Mouse (Mus musculus): ENCODE results near the gene Casq2. TPM values are rescaled to one million over a fixed set of nuclear protein-coding genes. Genes with fewer than 3 reads are reported as not detected.

The Casq2 gene
- polyA plus RNA-seq, 1 experiment from 2014 or later = 196 TPM

DNA sequence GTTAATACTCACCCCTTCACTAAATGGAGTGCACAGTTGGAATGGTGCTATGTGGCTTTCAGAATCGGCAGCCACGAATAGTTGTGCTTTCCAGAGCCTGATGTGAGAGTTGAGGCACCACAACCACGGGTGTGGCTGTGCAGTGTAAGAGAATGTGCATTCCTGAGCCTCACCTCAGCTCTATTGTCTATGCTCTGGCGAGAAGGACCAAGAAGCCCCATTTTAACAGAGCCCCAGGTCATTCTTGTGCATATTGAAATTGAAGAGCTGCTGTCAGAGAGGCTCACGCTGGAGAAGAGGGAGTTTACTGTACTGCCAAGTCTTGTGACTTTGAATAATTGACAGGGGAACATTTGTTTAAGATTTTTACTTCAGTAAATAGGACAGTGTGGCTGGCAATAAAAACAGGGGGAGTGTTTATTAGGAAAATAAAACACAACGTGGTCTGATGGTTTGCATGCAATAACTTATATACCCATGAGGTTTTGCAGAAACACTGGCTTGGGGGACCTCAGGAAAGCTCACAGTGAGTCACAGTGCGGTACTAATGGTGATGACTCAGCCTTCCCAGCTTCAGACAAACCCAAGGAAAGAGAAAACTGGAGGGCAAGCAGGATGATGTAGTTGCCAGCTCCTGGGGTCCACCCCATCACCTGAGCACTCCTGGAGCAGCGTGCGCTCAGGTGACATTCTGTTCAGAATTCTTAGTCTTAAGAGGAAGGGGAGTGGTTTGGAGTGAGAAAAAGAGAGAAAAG, 17.8 kb downstream of the Casq2 start:
- H3K4me1 ChIP-seq = peaks cover 14% of the 10 kb centered on the region
- no peak overlapping the region for H3K9ac ChIP-seq
- no peaks in the 10 kb centered on the region for H3K9me3 ChIP-seq
- 70% methylated on average over 9 of the region's 9 CpGs for whole genome bisulfite sequencing
- ATAC-seq (ENCODE audit: extremely low read depth, insufficient number of reproducible peaks, low FRiP score, low TSS enrichment) = no peak
- H3K36me3 ChIP-seq = no peaks in the 10 kb centered on the region
- H3K27ac ChIP-seq (replicated peaks) = no peak overlapping the region
- H3K4me2 ChIP-seq = no peak overlapping the region
- no peaks in the 10 kb centered on the region for H3K27me3 ChIP-seq (replicated peaks)
- no peak overlapping the region for H3K4me3 ChIP-seq

DNA sequence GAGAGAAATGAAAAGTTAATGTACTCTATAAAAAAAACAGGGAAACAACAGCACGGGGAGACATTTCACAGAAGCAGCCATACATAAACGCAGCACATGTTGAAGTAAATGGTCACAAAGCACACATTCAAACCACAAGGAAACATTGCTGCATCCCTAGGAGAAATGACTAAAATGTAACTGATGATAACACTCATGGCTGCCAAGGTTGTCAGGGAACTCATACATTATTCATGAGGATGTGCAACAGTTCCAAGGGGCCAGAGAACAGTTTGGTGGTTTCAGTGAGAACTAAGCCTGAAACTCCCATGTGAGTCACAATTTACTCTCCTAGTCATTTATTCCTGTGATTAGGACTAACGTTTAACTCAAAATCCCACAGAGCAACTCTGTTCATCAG, 22.0 kb downstream of the Casq2 start:
- WGBS = 87% methylated on average over 3 of the region's 3 CpGs
- Histone ChIP-seq H3K9me3 (no peaks in the 10 kb centered on the region), H3K4me1 (peaks cover 12% of the 10 kb centered on the region), H3K9ac (no peak overlapping the region), H3K36me3 (peaks cover 5% of the 10 kb centered on the region; the same call in 1 of the 2 replicates), H3K27me3 (replicated peaks) (no peaks in the 10 kb centered on the region), H3K27ac (replicated peaks) (no peak overlapping the region), H3K4me2 (no peak overlapping the region), H3K4me3 (no peak overlapping the region)
- no peak for ATAC-seq (ENCODE audit: extremely low read depth, insufficient number of reproducible peaks, low FRiP score, low TSS enrichment)

DNA sequence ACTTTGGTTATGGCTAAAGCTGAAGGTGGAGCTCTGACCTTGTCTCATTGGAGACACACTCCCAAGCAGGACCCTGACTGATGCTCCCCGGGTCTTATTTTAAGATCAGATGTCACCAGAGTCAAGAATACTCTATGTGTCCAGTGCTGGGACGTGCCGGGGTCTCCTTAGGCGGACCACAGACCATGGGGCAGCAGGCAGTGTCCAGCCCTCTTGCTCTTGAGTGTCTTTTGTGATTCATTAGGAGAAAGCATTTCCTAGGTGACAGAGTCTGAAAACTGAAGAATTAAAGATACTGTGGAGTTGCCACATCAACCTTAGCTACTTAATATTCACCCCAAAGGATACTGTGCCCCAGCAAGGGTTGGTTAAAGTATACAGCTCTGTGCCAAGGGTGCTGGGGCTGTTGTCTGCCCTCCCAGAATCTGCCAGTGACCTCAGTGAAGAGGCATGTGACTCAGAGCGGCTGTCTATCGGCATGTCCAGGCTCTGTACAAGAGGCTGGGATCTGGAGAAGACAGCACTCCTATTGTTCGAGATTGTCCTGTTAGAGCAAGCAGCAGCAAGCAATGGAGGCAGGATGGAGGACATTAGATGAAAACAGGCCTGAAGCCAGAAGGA, 25.9 kb downstream of the Casq2 start:
- Histone ChIP-seq H3K4me1 (peaks cover 12% of the 10 kb centered on the region), H3K36me3 (peaks cover 34% of the 10 kb centered on the region), H3K27me3 (replicated peaks) (no peaks in the 10 kb centered on the region), H3K27ac (replicated peaks) (0 out of 2 replicates have a peak overlapping the region, but pooled peaks have one; percentile 32), H3K9me3 (no peaks in the 10 kb centered on the region), H3K4me2 (no peak overlapping the region), H3K4me3 (no peak overlapping the region), H3K9ac (peak overlapping the region; percentile 28; the same call in 1 of the 2 replicates)
- no peak for ATAC-seq (ENCODE audit: extremely low read depth, insufficient number of reproducible peaks, low FRiP score, low TSS enrichment)
- WGBS = 52% methylated on average over 7 of the region's 7 CpGs

DNA sequence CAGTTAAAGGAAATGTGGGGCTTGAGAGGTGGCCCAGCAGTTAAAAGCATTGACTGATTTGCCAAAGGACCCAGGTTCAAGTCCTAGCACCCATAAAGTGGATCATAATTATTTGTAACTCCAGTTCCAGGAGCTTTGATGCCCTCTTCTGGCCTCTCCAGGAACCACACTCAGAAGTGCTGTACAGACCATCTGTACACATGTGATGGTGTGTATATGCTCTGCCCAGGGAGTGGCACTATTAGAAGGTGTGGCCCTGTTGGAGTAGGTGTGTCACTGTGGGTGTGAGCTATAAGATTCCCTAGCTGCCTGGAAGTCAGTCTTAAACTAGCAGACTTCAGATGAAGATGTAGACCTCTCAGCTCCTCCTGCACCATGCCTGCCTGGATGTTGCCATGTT, 34.7 kb downstream of the Casq2 start:
- Histone ChIP-seq H3K4me3 (no peak overlapping the region), H3K4me2 (no peak overlapping the region), H3K27me3 (replicated peaks) (no peaks in the 10 kb centered on the region), H3K9me3 (peaks cover 5% of the 10 kb centered on the region; the same call in 1 of the 2 replicates), H3K9ac (no peak overlapping the region), H3K4me1 (no peaks in the 10 kb centered on the region), H3K36me3 (peaks cover 43% of the 10 kb centered on the region), H3K27ac (replicated peaks) (no peak overlapping the region)
- ATAC-seq (ENCODE audit: extremely low read depth, insufficient number of reproducible peaks, low FRiP score, low TSS enrichment) = no peak

DNA sequence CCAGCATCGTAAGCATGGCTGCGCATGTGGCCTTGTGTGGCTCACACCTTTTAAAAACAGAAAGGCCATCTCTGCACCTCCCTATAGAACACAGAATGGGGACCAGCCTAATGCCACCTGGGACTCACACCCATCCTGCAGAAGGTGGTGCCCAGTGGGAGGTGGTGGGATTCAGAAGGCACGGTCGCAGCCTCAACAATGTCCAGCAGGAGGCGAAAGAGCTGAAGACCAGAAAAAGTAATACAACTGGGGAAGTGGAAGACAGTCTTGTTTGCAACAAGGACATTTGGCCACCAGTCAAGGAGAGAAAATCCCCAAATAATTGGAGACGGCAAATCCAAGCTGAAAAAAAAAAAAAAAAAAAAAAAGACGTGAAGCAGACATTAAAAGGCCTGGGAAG, 35.8 kb downstream of the Casq2 start:
- Histone ChIP-seq H3K9ac (no peak overlapping the region), H3K36me3 (peaks cover 40% of the 10 kb centered on the region), H3K4me1 (no peaks in the 10 kb centered on the region), H3K9me3 (peaks cover 5% of the 10 kb centered on the region; the same call in 1 of the 2 replicates), H3K4me3 (no peak overlapping the region), H3K4me2 (no peak overlapping the region), H3K27me3 (replicated peaks) (no peaks in the 10 kb centered on the region), H3K27ac (replicated peaks) (no peak overlapping the region)
- WGBS = 67% methylated on average over 7 of the region's 7 CpGs
- ATAC-seq (ENCODE audit: extremely low read depth, insufficient number of reproducible peaks, low FRiP score, low TSS enrichment) = no peak

DNA sequence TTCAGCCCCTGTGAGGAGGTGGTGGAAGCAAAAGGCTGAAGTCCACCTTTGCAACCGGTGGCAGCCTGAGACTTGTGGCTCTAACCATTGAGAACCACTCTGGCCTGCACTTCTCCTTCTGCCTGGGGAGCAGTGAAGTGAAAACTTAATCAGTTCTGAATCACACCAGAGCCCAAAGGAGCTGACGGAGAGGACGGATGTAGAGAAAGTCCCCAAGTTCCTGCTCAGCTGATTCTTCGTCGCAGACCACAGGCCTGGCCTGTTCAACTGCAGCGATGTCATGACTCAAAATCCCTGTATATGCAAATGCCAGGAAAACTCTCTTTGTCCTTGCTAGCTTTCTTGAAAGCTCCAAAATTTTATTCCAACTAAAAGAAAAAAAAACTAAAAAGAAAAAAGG, 37.4 kb downstream of the Casq2 start:
- Histone ChIP-seq H3K27ac (replicated peaks) (no peak overlapping the region), H3K27me3 (replicated peaks) (no peaks in the 10 kb centered on the region), H3K36me3 (peaks cover 46% of the 10 kb centered on the region), H3K4me1 (no peaks in the 10 kb centered on the region), H3K4me3 (no peak overlapping the region), H3K9me3 (peaks cover 5% of the 10 kb centered on the region; the same call in 1 of the 2 replicates), H3K4me2 (no peak overlapping the region), H3K9ac (no peak overlapping the region)
- ATAC-seq (ENCODE audit: extremely low read depth, insufficient number of reproducible peaks, low FRiP score, low TSS enrichment) = no peak
- WGBS = 58% methylated on average over 6 of the region's 6 CpGs

DNA sequence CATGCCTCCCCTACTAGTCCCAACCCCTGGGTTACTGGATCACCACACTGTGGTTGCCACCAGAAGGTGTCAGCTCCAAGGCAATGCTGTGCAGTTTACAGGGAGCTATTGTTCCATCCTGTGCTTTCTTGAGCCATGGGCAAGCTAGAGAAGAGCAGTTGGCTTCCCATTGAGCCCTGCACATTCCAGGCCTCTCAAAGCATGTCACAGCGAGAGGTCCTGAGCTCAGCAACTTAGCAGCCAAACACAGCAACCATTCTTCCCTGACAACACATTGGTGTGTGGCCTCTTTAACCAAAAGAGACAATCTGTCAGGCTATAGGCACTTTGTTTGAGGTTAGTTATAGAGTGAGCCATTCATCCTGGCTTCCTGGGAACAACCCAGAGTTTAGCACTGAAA, 39.3 kb downstream of the Casq2 start:
- H3K4me2 ChIP-seq = no peak overlapping the region
- peaks cover 3% of the 10 kb centered on the region; the same call in 1 of the 2 replicates for H3K9me3 ChIP-seq
- no peak for ATAC-seq (ENCODE audit: extremely low read depth, insufficient number of reproducible peaks, low FRiP score, low TSS enrichment)
- H3K4me3 ChIP-seq = no peak overlapping the region
- WGBS = 46% methylated on average over 1 of the region's 1 CpGs
- H3K4me1 ChIP-seq = peaks cover 4% of the 10 kb centered on the region
- H3K27ac ChIP-seq (replicated peaks) = no peak overlapping the region
- H3K27me3 ChIP-seq (replicated peaks) = no peaks in the 10 kb centered on the region
- no peak overlapping the region for H3K9ac ChIP-seq
- peaks cover 31% of the 10 kb centered on the region for H3K36me3 ChIP-seq

DNA sequence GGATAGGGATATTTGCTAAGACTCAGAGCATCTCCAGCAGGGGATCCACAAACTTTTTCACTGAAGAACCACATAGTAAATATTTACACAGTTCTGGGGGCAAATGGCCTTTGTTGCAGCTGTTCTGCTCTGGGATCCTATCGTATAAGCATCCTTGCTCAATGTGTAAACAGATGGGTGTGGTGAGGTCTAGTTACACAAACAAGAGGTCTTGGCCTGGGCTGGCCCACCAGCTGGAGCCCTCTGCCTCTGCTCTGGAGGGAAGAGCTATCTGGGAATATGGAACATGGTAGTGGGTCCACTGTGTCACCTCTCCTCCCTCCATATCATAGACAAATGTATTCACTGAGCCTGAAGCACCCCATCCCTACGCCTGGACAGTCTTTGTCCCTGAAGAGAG, 40.9 kb downstream of the Casq2 start:
- H3K27me3 ChIP-seq (replicated peaks) = no peaks in the 10 kb centered on the region
- peaks cover 22% of the 10 kb centered on the region for H3K36me3 ChIP-seq
- peaks cover 11% of the 10 kb centered on the region for H3K4me1 ChIP-seq
- no peak for ATAC-seq (ENCODE audit: extremely low read depth, insufficient number of reproducible peaks, low FRiP score, low TSS enrichment)
- 81% methylated on average over 2 of the region's 2 CpGs for WGBS
- no peak overlapping the region for H3K4me2 ChIP-seq
- H3K4me3 ChIP-seq = no peak overlapping the region
- no peak overlapping the region for H3K9ac ChIP-seq
- no peaks in the 10 kb centered on the region for H3K9me3 ChIP-seq
- H3K27ac ChIP-seq (replicated peaks) = no peak overlapping the region

GRCm38 (mm10) chr3:102128242-102128641, 42.0 kb downstream of the Casq2 start:
- no peak overlapping the region for H3K4me3 ChIP-seq
- no peaks in the 10 kb centered on the region for H3K27me3 ChIP-seq (replicated peaks)
- no peak for ATAC-seq (ENCODE audit: extremely low read depth, insufficient number of reproducible peaks, low FRiP score, low TSS enrichment)
- H3K9ac ChIP-seq = no peak overlapping the region
- 73% methylated on average over 2 of the region's 2 CpGs for WGBS
- H3K9me3 ChIP-seq = no peaks in the 10 kb centered on the region
- peaks cover 11% of the 10 kb centered on the region for H3K4me1 ChIP-seq
- no peak overlapping the region for H3K27ac ChIP-seq (replicated peaks)
- H3K36me3 ChIP-seq = peaks cover 23% of the 10 kb centered on the region
- H3K4me2 ChIP-seq = no peak overlapping the region

GRCm38 (mm10) chr3:102130478-102130877, 44.3 kb downstream of the Casq2 start:
- H3K36me3 ChIP-seq = peaks cover 26% of the 10 kb centered on the region
- no peaks in the 10 kb centered on the region for H3K9me3 ChIP-seq
- 68% methylated on average over 6 of the region's 6 CpGs for WGBS
- H3K9ac ChIP-seq = no peak overlapping the region
- H3K4me3 ChIP-seq = no peak overlapping the region
- H3K27ac ChIP-seq (replicated peaks) = no peak overlapping the region
- no peaks in the 10 kb centered on the region for H3K27me3 ChIP-seq (replicated peaks)
- no peak overlapping the region for H3K4me2 ChIP-seq
- peaks cover 14% of the 10 kb centered on the region for H3K4me1 ChIP-seq
- no peak for ATAC-seq (ENCODE audit: extremely low read depth, insufficient number of reproducible peaks, low FRiP score, low TSS enrichment)

DNA sequence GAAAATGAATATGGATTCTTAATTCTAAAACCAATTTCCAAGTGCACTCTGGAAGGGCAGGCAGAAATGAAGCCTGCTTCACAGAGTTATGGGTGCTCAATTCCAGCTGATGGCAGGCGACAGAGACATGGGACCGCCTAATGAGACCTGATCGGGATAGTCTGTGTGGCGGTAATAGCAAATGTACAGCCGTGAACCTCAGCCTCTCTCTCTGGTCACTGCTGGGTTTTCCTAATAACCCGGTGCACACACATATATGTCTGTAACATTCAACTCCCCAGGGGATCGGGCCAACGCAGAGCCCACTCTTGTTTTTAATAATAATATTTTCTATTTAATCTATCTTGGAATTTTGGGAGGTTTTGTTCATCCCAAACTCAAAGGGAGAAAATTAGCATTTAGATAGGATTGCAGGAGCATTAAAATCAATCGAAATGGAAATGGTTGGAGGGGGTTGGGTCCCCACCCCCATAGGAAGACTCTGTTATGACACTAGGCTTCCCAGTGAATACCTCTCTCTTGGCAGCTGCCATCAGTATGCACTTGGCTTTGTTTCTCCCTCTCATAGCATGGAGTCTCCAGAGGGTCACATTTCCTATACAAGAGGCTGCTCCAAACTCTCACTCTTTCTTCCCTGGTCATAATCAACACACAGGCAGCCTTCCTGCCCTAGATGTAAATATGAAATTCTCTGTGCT, 45.6 kb downstream of the Casq2 start:
- 91% methylated on average over 9 of the region's 9 CpGs for WGBS
- Histone ChIP-seq H3K9ac (no peak overlapping the region), H3K36me3 (peaks cover 21% of the 10 kb centered on the region), H3K27me3 (replicated peaks) (no peaks in the 10 kb centered on the region), H3K9me3 (no peaks in the 10 kb centered on the region), H3K4me3 (no peak overlapping the region), H3K4me2 (no peak overlapping the region), H3K4me1 (peaks cover 26% of the 10 kb centered on the region), H3K27ac (replicated peaks) (no peak overlapping the region)
- no peak for ATAC-seq (ENCODE audit: extremely low read depth, insufficient number of reproducible peaks, low FRiP score, low TSS enrichment)

Data from heart, embryonic 13.5 days (tissue).